In genomic region chr17:70845543-70845942, GRCm38 (mm10) we compare ENCODE assay signal across 11 mouse cellular contexts. TPM values are rescaled to one million over a fixed set of nuclear protein-coding genes. Genes with fewer than 3 reads are reported as not detected.
A peak's percentile ranks its signal among the peaks of the same experiment; 100 is the strongest.
DNase-seq lines count a peak whose midpoint lies in the region; ATAC-seq and TF ChIP-seq lines count a peak whose summit lies in the region.
"Had no signal": no experiment of that assay in that cellular context is flagged by ENCODE, and none has a peak within 500 bp of the region (broad histone marks: within the 10 kb centered on the region; RNA-seq: fewer than 3 reads in every experiment).

No protein-coding gene starts in this region.

- H3K9ac ChIP-seq in kidney, embryonic 16.5 days (replicated peaks; ENCODE audit: low read length), result no peak overlapping the region
- H3K9ac ChIP-seq: hindbrain, embryonic 15.5 days had no signal

- H3K4me3 ChIP-seq in kidney, embryonic 16.5 days (ENCODE audit: low read length), result no peak overlapping the region
- no peak overlapping the region for H3K4me3 ChIP-seq in small intestine, adult 2 months (ENCODE audit: low read depth, low read length)
- H3K4me3 ChIP-seq: embryonic facial prominence, embryonic 13.5 days; hindbrain, embryonic 15.5 days had no signal

- TF ChIP-seq POLR2A in small intestine, adult 2 months (IDR thresholded peaks at IDR 0.05; ENCODE audit: low read depth, low read length), result no peak

- H3K4me2 ChIP-seq in kidney, embryonic 16.5 days (replicated peaks; ENCODE audit: low read depth, low read length), result 0 out of 2 replicates have a peak overlapping the region, but pooled peaks have one; percentile 5
- H3K4me2 ChIP-seq: hindbrain, embryonic 15.5 days had no signal

- peaks cover 32% of the 10 kb centered on the region for H3K36me3 ChIP-seq in kidney, embryonic 16.5 days (ENCODE audit: insufficient read depth, low read length)
- peaks cover 11% of the 10 kb centered on the region for H3K36me3 ChIP-seq in small intestine, adult 2 months (ENCODE audit: control insufficient read depth, insufficient read depth, low read length)
- H3K36me3 ChIP-seq: hindbrain, embryonic 15.5 days had no signal

- ATAC-seq in Patski, result peak; percentile 40
- 0 out of 2 replicates have a peak, but pooled peaks have one; percentile 11 for ATAC-seq in kidney, embryonic 16.5 days (ENCODE audit: low FRiP score, low TSS enrichment)
- no peak for ATAC-seq in megakaryocyte progenitor cell, adult 5-6 weeks (replicated peaks; ENCODE audit: poor library complexity)
- ATAC-seq: midbrain, embryonic 16.5 days had no signal

- POLR2A ChIA-PET in Patski (lab: Charles Lee), result interaction anchor here (1.5 kb wide), 1 partner anchor 91 kb away, joined by 6 read pairs; no protein-coding TSS in a partner anchor

- TF ChIP-seq CTCF in Patski (IDR thresholded peaks at IDR 0.05), result no peak
- no peak for TF ChIP-seq CTCF in small intestine, adult 2 months (IDR thresholded peaks at IDR 0.05; ENCODE audit: extremely low read depth, insufficient read length, insufficient replicate concordance, low read depth, low read length)

- CTCF ChIA-PET in Patski (lab: Charles Lee), result interaction anchor here (1.0 to 2.6 kb wide), 5 partner anchors 29 to 139 kb away, joined by 3 to 7 read pairs (median 3); no protein-coding TSS in a partner anchor

- no peaks in the 10 kb centered on the region for H3K9me3 ChIP-seq in kidney, embryonic 16.5 days (ENCODE audit: low read length)
- H3K9me3 ChIP-seq: embryonic facial prominence, embryonic 13.5 days; hindbrain, embryonic 15.5 days had no signal

- in situ Hi-C loops in Patski (cut with MboI; ENCODE audit: low pct_unique_long_range_greater_than_20kb), result no loop called here

- H3K27me3 ChIP-seq in Patski, result no peaks in the 10 kb centered on the region
- H3K27me3 ChIP-seq in kidney, embryonic 16.5 days (ENCODE audit: insufficient read depth, low read length), result no peaks in the 10 kb centered on the region
- no peaks in the 10 kb centered on the region for H3K27me3 ChIP-seq in small intestine, adult 2 months (ENCODE audit: control insufficient read depth, insufficient read depth, low read length)
- H3K27me3 ChIP-seq: embryonic facial prominence, embryonic 13.5 days; hindbrain, embryonic 15.5 days had no signal

- H3K27ac ChIP-seq in kidney, embryonic 16.5 days (ENCODE audit: low read length), result peak overlapping the region; percentile 70
- H3K27ac ChIP-seq in small intestine, adult 2 months (ENCODE audit: insufficient read depth, low read depth, low read length), result peak overlapping the region; percentile 80
- H3K27ac ChIP-seq: hindbrain, embryonic 15.5 days had no signal

- peaks cover 46% of the 10 kb centered on the region for H3K4me1 ChIP-seq in kidney, embryonic 16.5 days (ENCODE audit: insufficient read depth, low read length)
- peaks cover 24% of the 10 kb centered on the region for H3K4me1 ChIP-seq in small intestine, adult 2 months (ENCODE audit: control insufficient read depth, insufficient read depth, insufficient read length, low read length)

- peak; percentile 46 to 85 for DNase-seq in kidney, adult 8-10 months
- no peak for DNase-seq in kidney, postnatal 4 days
- no peak for DNase-seq in Patski (ENCODE audit: low read depth, low spot score)
- no peak for DNase-seq in cerebellum, adult 11 months
- no peak for DNase-seq in spleen, postnatal 10 days (ENCODE audit: low spot score in 2 of 2)

- 63% methylated on average over 2 of the region's 2 CpGs for whole genome bisulfite sequencing in kidney, embryonic 16.5 days
- 31% methylated on average over 2 of the region's 2 CpGs for WGBS in small intestine, adult 2 months

RNA-seq across cellular contexts. Expression of gene Tgif1, which starts 7.8 kb away (rescaled TPM):
- 213 TPM for polyA plus RNA-seq in Patski (2021)
- 90.4 and 93.7 TPM in 2 replicates for polyA plus RNA-seq in kidney, embryonic 16.5 days (2015; fragmentation: Nextera tagmentation; extraction: Ambion mirVana)
- polyA plus RNA-seq in small intestine, adult 2 months (2012; rRNA removed), result 10.9 and 26.4 TPM in 2 replicates
- 77.5 and 85.6 TPM in 2 replicates for total RNA-seq in megakaryocyte progenitor cell, adult 5-6 weeks (2015)
- total RNA-seq in megakaryocyte progenitor cell, adult 5-6 weeks (2017), result 47.0 and 53.9 TPM in 2 replicates

Comparison
In these comparisons a context has a peak if more than half of its experiments do, and no peak if none do; other contexts are left out.
1. DNase-seq: peak in kidney, adult 8-10 months (2 of 2); none in kidney, postnatal 4 days (0 of 2), Patski (single experiment), cerebellum, adult 11 months (single experiment) and spleen, postnatal 10 days (0 of 2).